Mouse (Mus musculus) liver, embryonic 13.5 days (tissue): ENCODE data around the gene Cd28. TPM values are rescaled to one million over a fixed set of nuclear protein-coding genes. Genes with fewer than 3 reads are reported as not detected.

Experiments
- ATAC-seq: fragments of 200-750 bp; cut with Nextera tagmentation; 2 replicates; pipeline ENCODE4 v1.8.0; 2017; ENCODE audit warnings: low read depth, mild to moderate bottlenecking, moderate number of reproducible peaks, moderate library complexity
- DNase-seq: peaks from one replicate; pipeline ENCODE4 v3.0.0; 2022
- H3K27ac ChIP-seq: fragments of 300-500 bp; sonication (generic); 2 replicates; pipeline ENCODE4 v1.5.1; 2015; ENCODE audit warnings: moderate library complexity, mild to moderate bottlenecking, inconsistent platforms
- H3K27me3 ChIP-seq: fragments of 300-500 bp; sonication (generic); 2 replicates; pipeline ENCODE4 v1.6.1; 2015; ENCODE audit warnings: mild to moderate bottlenecking, inconsistent platforms
- H3K36me3 ChIP-seq: fragments of 300-500 bp; sonication (generic); 2 replicates; pipeline ENCODE4 v1.6.1; 2015; ENCODE audit warnings: mild to moderate bottlenecking, inconsistent platforms
- H3K4me1 ChIP-seq: fragments of 300-500 bp; sonication (generic); replicated peaks from 2 replicates; pipeline ENCODE4 v1.6.1; 2015; ENCODE audit warnings: inconsistent platforms
- H3K4me2 ChIP-seq: fragments of 300-500 bp; sonication (generic); 2 replicates; pipeline ENCODE4 v1.6.1; 2015; ENCODE audit warnings: inconsistent platforms, mild to moderate bottlenecking, moderate library complexity
- H3K4me3 ChIP-seq: fragments of 300-500 bp; sonication (generic); replicated peaks from 2 replicates; pipeline ENCODE4 v1.5.1; 2015; ENCODE audit warnings: mild to moderate bottlenecking, inconsistent platforms
- H3K9ac ChIP-seq: fragments of 300-500 bp; sonication (generic); 2 replicates; pipeline ENCODE4 v1.6.1; 2015; ENCODE audit warnings: mild to moderate bottlenecking, inconsistent platforms
- H3K9me3 ChIP-seq: fragments of 300-500 bp; sonication (generic); replicated peaks from 2 replicates; pipeline ENCODE4 v1.6.1; 2016; ENCODE audit warnings: inconsistent platforms
- WGBS: fragments of 180-500 bp; shearing (Covaris S2); methylation state at CpG from one replicate; pipeline ENCODE4 v1.1.7; 2015; ENCODE audit not compliant: insufficient replicate concordance; 5-methylcytosine and 5-hydroxymethylcytosine counted together
- polyA plus RNA-seq: library from polyadenylated mRNA; unstranded; fragments of >200 nt; fragmentation: Nextera tagmentation; extraction: Ambion mirVana; gene quantifications from 2 replicates; pipeline ENCODE4 v1.2.1, GENCODE M21; 2015

Cd28 gene
- polyA plus RNA-seq, 1 experiment from 2014 or later, result 0.12 TPM

DNA sequence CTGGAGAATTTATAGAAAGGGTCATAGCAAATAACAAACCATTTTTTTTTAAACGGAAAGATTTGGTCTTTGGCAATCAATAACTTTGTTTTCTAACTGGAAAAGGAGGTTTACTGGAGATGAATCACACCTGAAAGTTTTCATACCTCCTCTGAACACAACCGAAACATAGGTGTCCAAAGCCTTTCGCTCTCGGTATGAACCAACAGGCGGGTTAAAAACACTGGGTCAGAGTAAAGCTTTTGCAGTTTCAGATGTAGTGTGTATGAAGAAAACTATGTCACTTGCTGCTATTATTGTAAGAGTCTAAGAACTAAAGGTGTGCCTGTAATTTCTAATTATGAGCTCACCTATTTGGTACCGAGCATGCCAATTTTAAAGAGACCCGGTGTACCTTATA, 55.2 kb downstream of the Cd28 start:
- Histone ChIP-seq H3K27me3 (no peaks in the 10 kb centered on the region), H3K9ac (no peak overlapping the region), H3K27ac (no peak overlapping the region), H3K4me3 (no peak overlapping the region), H3K36me3 (no peaks in the 10 kb centered on the region), H3K4me2 (no peak overlapping the region), H3K4me1 (no peaks in the 10 kb centered on the region), H3K9me3 (no peaks in the 10 kb centered on the region)
- ATAC-seq (no peak), DNase-seq (no peak)
- 74% methylated on average over 7 of the region's 7 CpGs for WGBS

DNA sequence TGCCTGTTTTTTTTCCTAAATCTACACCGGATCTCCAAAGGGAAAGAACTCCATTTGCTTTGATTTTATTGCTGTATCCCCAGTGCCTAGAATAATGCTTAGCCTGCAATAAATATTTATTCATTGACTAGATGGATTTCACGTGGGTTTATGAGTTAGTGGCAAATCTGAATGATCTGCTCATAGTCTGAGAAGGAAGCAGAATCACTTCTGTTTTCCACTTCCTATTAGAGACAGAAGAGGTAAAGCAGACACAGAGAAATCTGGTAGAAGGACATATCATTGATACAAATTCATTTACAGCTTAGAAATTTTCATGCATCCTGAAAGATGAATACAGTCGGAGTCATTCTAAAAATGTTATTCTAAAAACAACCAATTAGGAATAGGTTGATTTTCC, 56.6 kb downstream of the Cd28 start:
- WGBS, result 58% methylated on average over 3 of the region's 3 CpGs
- H3K9me3 ChIP-seq, result no peaks in the 10 kb centered on the region
- H3K4me2 ChIP-seq, result no peak overlapping the region
- no peaks in the 10 kb centered on the region for H3K27me3 ChIP-seq
- H3K4me1 ChIP-seq, result no peaks in the 10 kb centered on the region
- no peaks in the 10 kb centered on the region for H3K36me3 ChIP-seq
- H3K27ac ChIP-seq, result no peak overlapping the region
- DNase-seq (no peak), ATAC-seq (no peak)
- no peak overlapping the region for H3K9ac ChIP-seq
- no peak overlapping the region for H3K4me3 ChIP-seq

DNA sequence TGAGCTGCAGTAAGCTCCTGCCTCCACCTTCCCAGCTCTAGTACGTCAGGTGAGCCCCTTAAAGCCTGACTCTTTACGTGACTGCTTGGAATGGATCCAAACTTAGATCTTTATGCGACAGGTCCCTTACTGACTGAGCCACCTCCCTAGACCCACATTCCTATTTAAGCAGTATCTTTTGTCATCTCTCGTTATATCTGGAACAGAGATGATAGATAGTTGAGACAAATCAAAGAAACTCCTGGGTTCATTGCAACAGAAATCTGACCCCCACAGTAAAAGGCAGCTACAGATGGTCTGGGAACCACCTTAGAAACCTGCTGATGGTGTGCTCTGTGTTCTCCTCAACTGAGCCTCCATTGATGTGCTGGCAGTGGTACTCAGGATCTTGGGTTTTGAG, 59.6 kb downstream of the Cd28 start:
- ATAC-seq, result no peak
- 72% methylated on average over 4 of the region's 4 CpGs for WGBS

DNA sequence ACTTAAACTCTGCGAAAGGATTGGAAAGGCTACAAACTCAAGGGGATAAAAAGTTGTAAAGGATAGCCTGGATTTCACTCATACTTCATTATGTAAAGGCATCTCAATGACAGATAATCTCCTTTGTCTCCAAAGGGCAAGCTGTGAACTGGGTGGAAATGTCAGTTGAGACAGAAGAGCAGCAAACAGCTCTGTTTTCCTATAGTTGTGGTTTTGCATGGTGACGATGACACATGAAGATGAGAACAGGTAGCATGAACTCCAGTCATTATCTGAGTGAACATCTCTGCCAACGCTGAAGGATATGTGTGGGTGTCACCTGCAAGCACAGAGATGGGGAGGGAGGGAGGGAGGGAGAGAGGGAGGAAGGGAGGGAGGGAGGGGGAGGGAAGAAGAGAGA, 60.3 kb downstream of the Cd28 start:
- Histone ChIP-seq H3K4me2 (no peak overlapping the region), H3K27me3 (no peaks in the 10 kb centered on the region), H3K9me3 (no peaks in the 10 kb centered on the region), H3K4me3 (no peak overlapping the region), H3K36me3 (no peaks in the 10 kb centered on the region), H3K27ac (no peak overlapping the region), H3K9ac (no peak overlapping the region), H3K4me1 (0 out of 2 replicates have a peak, but pooled peaks cover 6% of the 10 kb centered on the region)
- WGBS, result 59% methylated on average over 3 of the region's 3 CpGs
- DNase-seq (no peak), ATAC-seq (no peak)

More for the DNA sequence above, 59.6 kb downstream of the Cd28 start:
- H3K4me1 ChIP-seq, result 0 out of 2 replicates have a peak, but pooled peaks cover 6% of the 10 kb centered on the region
- no peak overlapping the region for H3K9ac ChIP-seq
- no peak overlapping the region for H3K4me3 ChIP-seq
- no peak for DNase-seq
- no peak overlapping the region for H3K27ac ChIP-seq
- H3K36me3 ChIP-seq, result no peaks in the 10 kb centered on the region
- no peak overlapping the region for H3K4me2 ChIP-seq
- no peaks in the 10 kb centered on the region for H3K27me3 ChIP-seq
- H3K9me3 ChIP-seq, result no peaks in the 10 kb centered on the region

DNA sequence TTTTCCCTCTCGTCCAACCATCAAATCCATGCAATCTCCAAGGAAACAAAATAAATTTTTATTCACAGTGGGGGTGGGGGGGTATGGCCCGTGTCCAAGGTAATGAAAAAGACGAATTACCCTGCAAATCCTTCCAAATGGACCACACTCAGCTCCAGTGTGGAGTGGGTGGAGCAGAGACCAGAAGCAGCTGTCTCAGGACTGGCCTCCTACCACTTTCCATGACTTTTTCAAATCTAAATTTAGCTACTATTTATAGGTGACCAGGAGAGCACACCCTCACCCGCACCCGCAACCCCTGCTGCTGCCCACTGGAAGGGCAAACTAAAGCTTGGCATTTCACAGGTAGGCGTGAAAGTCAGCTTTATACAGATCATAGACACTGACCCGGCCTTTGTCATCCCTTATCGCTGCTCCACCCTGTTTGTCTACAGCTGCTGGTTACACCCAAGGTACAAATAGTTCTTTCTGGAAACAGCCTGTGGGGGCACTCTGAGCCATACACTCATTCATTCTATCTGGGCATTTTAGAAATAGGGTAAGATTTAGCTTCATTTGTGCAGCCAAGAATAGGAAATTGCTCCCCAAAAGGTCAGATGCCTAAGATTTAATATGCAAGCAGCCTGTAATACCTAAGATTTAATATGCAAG, 62.0 kb downstream of the Cd28 start:
- no peak for DNase-seq
- no peak overlapping the region for H3K4me3 ChIP-seq
- 61% methylated on average over 8 of the region's 8 CpGs for WGBS
- H3K4me1 ChIP-seq, result 0 out of 2 replicates have a peak, but pooled peaks cover 6% of the 10 kb centered on the region
- no peak overlapping the region for H3K4me2 ChIP-seq
- H3K9ac ChIP-seq, result no peak overlapping the region
- ATAC-seq, result no peak
- no peaks in the 10 kb centered on the region for H3K27me3 ChIP-seq
- no peaks in the 10 kb centered on the region for H3K9me3 ChIP-seq
- H3K27ac ChIP-seq, result no peak overlapping the region
- H3K36me3 ChIP-seq, result no peaks in the 10 kb centered on the region

DNA sequence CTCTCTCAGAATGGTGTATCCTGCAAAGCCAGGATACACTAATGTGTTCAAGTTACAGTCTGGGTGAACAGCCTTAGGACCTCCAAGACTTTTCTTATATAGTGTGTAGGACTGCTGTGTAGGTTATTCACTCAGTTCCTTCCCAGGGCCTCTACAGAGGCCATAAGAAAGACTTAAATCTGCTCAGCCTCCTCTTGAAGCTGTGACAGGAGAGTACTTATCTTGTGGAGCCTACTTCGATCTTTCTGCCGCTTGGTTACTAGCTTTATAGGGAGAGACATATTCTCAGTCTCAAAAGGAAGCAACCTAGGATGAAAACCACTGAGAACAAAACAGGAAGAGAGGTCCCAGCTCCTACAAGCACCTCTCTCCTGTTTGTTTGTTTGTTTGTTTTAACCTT, 62.6 kb downstream of the Cd28 start:
- H3K27me3 ChIP-seq, result no peaks in the 10 kb centered on the region
- no peaks in the 10 kb centered on the region for H3K36me3 ChIP-seq
- H3K27ac ChIP-seq, result no peak overlapping the region
- ATAC-seq (no peak), DNase-seq (no peak)
- H3K4me3 ChIP-seq, result no peak overlapping the region
- H3K4me1 ChIP-seq, result 0 out of 2 replicates have a peak, but pooled peaks cover 6% of the 10 kb centered on the region
- no peak overlapping the region for H3K9ac ChIP-seq
- WGBS, result 52% methylated on average over 2 of the region's 2 CpGs
- no peak overlapping the region for H3K4me2 ChIP-seq
- H3K9me3 ChIP-seq, result no peaks in the 10 kb centered on the region

DNA sequence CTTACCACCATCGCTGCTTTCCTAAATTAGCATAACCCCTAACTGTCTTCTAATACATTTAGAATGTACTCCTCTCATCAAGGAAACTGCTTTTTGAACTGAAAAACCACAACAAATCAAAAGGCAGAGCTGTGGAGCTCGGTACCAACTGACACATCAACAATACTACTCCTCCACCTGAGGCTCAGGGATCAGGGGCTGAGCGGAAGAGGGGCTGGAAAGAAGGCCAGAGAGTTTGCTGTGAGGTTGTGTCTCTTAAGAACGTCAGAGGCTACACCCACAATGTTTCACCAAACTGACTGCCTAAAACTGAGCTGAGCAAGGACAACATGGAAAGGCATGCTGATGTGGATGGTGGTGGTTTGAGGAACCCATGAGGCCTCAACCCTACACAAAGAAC, 65.1 kb downstream of the Cd28 start:
- Histone ChIP-seq H3K27ac (no peak overlapping the region), H3K27me3 (no peaks in the 10 kb centered on the region), H3K4me1 (0 out of 2 replicates have a peak, but pooled peaks cover 9% of the 10 kb centered on the region), H3K9me3 (no peaks in the 10 kb centered on the region), H3K4me3 (no peak overlapping the region), H3K4me2 (no peak overlapping the region), H3K36me3 (no peaks in the 10 kb centered on the region), H3K9ac (no peak overlapping the region)
- DNase-seq, result no peak
- 58% methylated on average over 4 of the region's 4 CpGs for WGBS
- ATAC-seq, result no peak

DNA sequence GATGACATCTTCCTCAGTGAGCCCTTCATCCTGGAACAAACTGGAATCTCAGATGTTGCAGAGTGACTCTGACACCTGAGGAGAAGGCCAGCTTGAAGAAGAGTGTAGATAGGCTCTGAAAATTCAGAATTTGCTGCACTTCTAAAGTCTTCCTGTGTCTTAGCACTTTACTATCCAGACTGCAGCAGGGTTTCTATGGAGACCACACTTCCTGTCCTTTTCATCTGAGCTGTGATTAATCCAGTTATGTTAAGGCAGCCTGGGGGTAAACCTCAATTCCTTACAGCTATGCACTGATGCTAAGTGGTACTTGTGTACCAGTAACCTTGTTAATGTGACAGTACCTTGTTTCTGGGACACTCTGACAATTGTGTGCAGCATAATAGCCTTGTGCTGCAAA, 77.1 kb downstream of the Cd28 start:
- Histone ChIP-seq H3K4me2 (no peak overlapping the region), H3K9me3 (no peaks in the 10 kb centered on the region), H3K27ac (no peak overlapping the region), H3K4me3 (no peak overlapping the region), H3K36me3 (no peaks in the 10 kb centered on the region), H3K9ac (no peak overlapping the region), H3K27me3 (no peaks in the 10 kb centered on the region), H3K4me1 (no peaks in the 10 kb centered on the region)
- DNase-seq (no peak), ATAC-seq (no peak)

DNA sequence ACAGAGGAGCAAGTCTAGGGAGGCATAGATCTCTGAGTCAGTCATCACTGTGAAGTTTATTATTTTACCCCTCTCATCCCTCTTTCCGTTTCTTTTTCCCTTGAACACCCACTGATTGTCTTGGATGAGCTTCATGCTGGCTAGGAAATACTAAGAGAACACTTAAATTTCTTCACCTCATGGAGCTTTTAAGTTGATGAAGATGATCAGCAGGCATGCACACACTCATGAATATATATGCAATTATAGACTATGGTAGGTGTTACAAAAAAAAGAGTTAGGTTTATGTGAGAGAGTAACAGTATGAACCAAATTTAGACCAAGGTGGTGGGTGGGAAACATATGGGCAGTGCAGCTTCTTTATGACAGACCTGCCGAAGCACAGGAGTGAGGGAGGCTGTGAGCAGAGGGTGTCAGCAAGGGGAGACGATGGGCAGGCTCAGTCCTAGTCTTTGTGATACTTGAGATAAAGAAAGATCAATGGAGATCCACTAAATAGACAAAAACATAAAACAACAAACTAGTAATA, 79.1 kb downstream of the Cd28 start:
- no peak for ATAC-seq
- Histone ChIP-seq H3K4me3 (no peak overlapping the region), H3K4me1 (no peaks in the 10 kb centered on the region), H3K9me3 (no peaks in the 10 kb centered on the region), H3K36me3 (no peaks in the 10 kb centered on the region), H3K27me3 (no peaks in the 10 kb centered on the region), H3K9ac (no peak overlapping the region), H3K27ac (no peak overlapping the region), H3K4me2 (no peak overlapping the region)
- 63% methylated on average over 3 of the region's 3 CpGs for WGBS
- no peak for DNase-seq

DNA sequence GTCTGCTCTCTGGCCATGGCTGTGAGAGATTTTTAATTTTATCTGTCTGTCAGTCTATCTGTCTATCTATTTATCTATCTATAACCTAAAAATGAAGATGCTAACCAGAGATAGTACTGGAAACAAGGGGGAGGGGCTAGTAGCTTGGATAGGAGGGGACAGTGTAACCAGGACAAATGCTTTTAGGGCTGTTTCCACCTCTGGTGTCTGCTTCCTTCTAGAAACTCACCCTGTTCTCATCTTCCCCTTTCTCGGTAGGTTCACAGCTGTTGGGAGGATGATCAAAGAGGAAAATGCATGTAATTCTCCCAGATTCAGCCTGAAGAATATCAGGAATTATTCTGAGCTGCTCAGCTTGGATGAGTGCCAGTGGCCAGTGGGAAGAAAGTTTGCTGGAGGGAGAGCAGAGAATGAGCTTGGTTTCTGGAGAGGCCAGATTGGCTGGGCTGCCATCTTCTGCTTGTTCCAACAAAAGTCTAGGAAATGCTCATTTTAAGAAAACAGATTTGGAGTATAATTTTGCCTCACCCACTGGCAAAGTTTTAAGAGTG, 83.3 kb downstream of the Cd28 start:
- Histone ChIP-seq H3K4me3 (no peak overlapping the region), H3K4me1 (no peaks in the 10 kb centered on the region), H3K27me3 (no peaks in the 10 kb centered on the region), H3K9ac (no peak overlapping the region), H3K4me2 (no peak overlapping the region), H3K36me3 (no peaks in the 10 kb centered on the region), H3K9me3 (no peaks in the 10 kb centered on the region), H3K27ac (no peak overlapping the region)
- WGBS, result 38% methylated on average over 1 of the region's 1 CpGs
- ATAC-seq (no peak), DNase-seq (no peak)

DNA sequence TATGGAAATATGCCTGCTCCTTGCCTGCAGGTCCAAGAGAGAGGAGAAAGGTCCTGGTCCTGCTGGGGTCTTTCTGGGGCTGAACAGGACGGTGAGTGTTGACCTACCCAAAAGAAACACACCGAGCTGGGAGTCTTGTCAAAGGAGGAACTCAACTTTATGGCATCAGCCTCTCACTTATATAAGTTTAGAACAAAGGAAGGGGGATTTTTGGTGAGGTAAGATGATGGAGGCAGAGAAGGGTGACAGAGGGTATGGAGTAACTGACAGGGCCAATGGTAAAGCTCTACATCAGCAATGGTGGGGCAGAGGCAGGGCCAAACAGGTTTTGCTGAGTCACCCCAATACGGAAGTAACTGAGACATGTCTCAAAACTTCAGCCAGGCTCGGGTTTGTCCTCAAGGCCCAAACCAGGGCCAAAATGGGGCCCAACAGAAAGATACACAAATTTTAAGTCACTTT, 84.6 kb downstream of the Cd28 start:
- no peaks in the 10 kb centered on the region for H3K9me3 ChIP-seq
- ATAC-seq, result no peak
- H3K27me3 ChIP-seq, result no peaks in the 10 kb centered on the region
- H3K4me2 ChIP-seq, result no peak overlapping the region
- no peaks in the 10 kb centered on the region for H3K4me1 ChIP-seq
- H3K27ac ChIP-seq, result no peak overlapping the region
- no peak for DNase-seq
- WGBS, result 62% methylated on average over 4 of the region's 4 CpGs
- no peak overlapping the region for H3K4me3 ChIP-seq
- no peak overlapping the region for H3K9ac ChIP-seq
- H3K36me3 ChIP-seq, result no peaks in the 10 kb centered on the region
